Mouse (Mus musculus) liver, embryonic 14.5 days (tissue): Measurements from ENCODE around the gene Dpysl5.

Source experiments
- CTCF ChIP-seq: IDR thresholded peaks from 2 replicates; pipeline ENCODE4 v1.5.1; 2016; ENCODE audit warnings: antibody characterized with exemption, low read depth, control low read depth
- EP300 ChIP-seq: IDR thresholded peaks from 2 replicates; pipeline ENCODE4 v1.6.1; 2016; ENCODE audit warnings: antibody characterized with exemption, low read depth

GRCm38 (mm10) chr5:30681970-30682369 lies 29.4 kb upstream of the Dpysl5 start:
- no peak for TF ChIP-seq CTCF
- no peak for TF ChIP-seq EP300
